9 mouse cellular contexts compared by ENCODE assay signal in the genomic region with DNA sequence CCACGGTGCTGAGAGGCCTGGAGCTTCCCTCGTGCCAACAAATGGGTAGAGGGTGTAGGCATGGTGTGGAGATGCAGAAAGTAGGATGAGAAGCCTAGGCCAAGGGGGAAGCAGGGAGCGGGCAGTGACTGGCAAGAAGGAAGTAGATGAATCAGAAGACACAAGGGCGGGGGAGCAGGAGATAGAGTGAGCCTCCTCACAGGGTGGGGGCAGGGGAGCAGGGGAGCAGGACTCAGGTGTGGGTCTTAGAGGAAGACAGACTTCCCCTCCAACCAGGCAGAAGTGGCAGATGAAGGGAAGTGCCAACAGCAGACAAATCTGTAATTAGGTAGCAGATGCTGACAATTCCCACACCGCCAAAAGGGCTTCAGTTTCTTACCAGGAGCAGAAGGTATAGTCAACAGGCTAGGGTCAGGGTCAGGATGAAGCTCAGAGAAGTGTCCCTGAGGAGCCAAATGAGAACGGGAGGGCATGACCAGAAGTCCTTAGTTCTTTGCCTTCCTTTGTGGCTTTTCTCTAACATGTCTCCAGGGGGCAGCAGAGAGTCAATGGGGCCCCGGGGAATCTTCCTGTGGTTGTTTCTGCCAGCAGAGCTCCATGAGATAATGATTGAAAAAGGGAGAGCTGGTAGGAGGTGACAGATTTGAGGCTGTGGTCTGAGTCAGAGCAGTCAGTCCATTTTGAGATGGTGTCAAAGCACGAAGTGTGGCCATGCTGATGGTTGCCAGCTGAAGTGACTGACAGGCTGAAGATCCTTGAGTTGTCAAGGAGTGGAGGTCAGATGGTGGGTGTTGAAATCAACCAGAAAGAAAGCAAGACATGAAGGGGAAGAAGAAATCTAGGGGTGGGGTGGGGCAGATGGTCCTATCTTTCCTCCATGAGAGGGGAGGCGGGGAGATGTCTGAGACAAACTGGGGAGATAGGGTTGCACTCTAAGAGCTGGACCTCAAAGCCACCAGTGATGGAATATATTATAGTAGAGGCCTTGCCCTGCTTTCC. TPM values are rescaled to one million over a fixed set of nuclear protein-coding genes. Genes with fewer than 3 reads are reported as not detected.
DNase-seq lines count a peak whose midpoint lies in the region; ATAC-seq lines count a peak whose summit lies in the region.
"Had no signal": no experiment of that assay in that cellular context is flagged by ENCODE, and none has a peak within 500 bp of the region (broad histone marks: within the 10 kb centered on the region; RNA-seq: fewer than 3 reads in every experiment).

No protein-coding gene starts in this region.

- ATAC-seq in kidney, embryonic 14.5 days (ENCODE audit: low FRiP score, low TSS enrichment), result no peak
- peak; percentile 68 for ATAC-seq in common myeloid progenitor, adult 5-6 weeks (replicated peaks; ENCODE audit: low read depth, poor library complexity, severe bottlenecking)

- no peak overlapping the region for H3K4me2 ChIP-seq in kidney, embryonic 14.5 days (replicated peaks; ENCODE audit: low read depth, low read length)
- H3K4me2 ChIP-seq: lung, embryonic 15.5 days had no signal

- no peak overlapping the region for H3K27ac ChIP-seq in kidney, embryonic 14.5 days (ENCODE audit: low read depth, low read length)
- H3K27ac ChIP-seq: lung, embryonic 15.5 days had no signal

- H3K4me3 ChIP-seq in kidney, embryonic 14.5 days (ENCODE audit: low read length), result no peak overlapping the region
- H3K4me3 ChIP-seq: lung, embryonic 15.5 days had no signal

- H3K36me3 ChIP-seq in kidney, embryonic 14.5 days (ENCODE audit: control insufficient read depth, insufficient read depth, low read length), result peaks cover 73% of the 10 kb centered on the region

- H3K9me3 ChIP-seq in kidney, embryonic 14.5 days (ENCODE audit: control insufficient read depth, low read length), result no peaks in the 10 kb centered on the region
- H3K9me3 ChIP-seq: lung, embryonic 15.5 days had no signal

- DNase-seq in kidney, adult 9 months, result peak; percentile 60
- DNase-seq in CD4-positive, CD25-positive, alpha-beta regulatory T cell, adult 2 months (ENCODE audit: low read depth, low spot score), result peak; percentile 82
- peak; percentile 75 for DNase-seq in NIH3T3 (ENCODE audit: low read depth)
- peak; percentile 60 to 69 for DNase-seq in kidney, postnatal 4 days
- peak; percentile 52 for DNase-seq in mesoderm, embryonic 11.5 days (ENCODE audit: low read depth, low spot score)
- DNase-seq in yolk sac, embryonic 10.5 days (ENCODE audit: low spot score), result no peak

- WGBS in kidney, embryonic 14.5 days, result 69% methylated on average over 9 of the region's 9 CpGs

- H3K27me3 ChIP-seq in kidney, embryonic 14.5 days (ENCODE audit: control insufficient read depth, insufficient read depth, low read length), result no peaks in the 10 kb centered on the region
- H3K27me3 ChIP-seq: lung, embryonic 15.5 days had no signal

- H3K4me1 ChIP-seq in kidney, embryonic 14.5 days (ENCODE audit: control insufficient read depth, insufficient read depth, low read length), result no peaks in the 10 kb centered on the region
- H3K4me1 ChIP-seq: lung, embryonic 15.5 days had no signal

- H3K9ac ChIP-seq in kidney, embryonic 14.5 days (ENCODE audit: low read depth, low read length), result no peak overlapping the region
- H3K9ac ChIP-seq: lung, embryonic 15.5 days had no signal

RNA-seq across cellular contexts. Expression of gene Islr2, which starts 22.1 kb away (rescaled TPM):
- polyA plus RNA-seq in kidney, embryonic 14.5 days (2014; fragmentation: Nextera tagmentation; extraction: Ambion mirVana), result 0.12 and 0.23 TPM in 2 replicates
- total RNA-seq in common myeloid progenitor, adult 5-6 weeks (2017), result not detected in 2 replicates

RNA-seq across cellular contexts. Expression of gene Islr, which starts 22.1 kb away (rescaled TPM):
- 47.4 and 48.6 TPM in 2 replicates for polyA plus RNA-seq in kidney, embryonic 14.5 days (2014; fragmentation: Nextera tagmentation; extraction: Ambion mirVana)
- total RNA-seq in common myeloid progenitor, adult 5-6 weeks (2017), result 1.4 TPM in 1 of 2 replicates, not detected in the other

RNA-seq across cellular contexts. Expression of gene Pml, which starts 23.4 kb away (rescaled TPM):
- 13.5 and 25.0 TPM in 2 replicates for polyA plus RNA-seq in kidney, embryonic 14.5 days (2014; fragmentation: Nextera tagmentation; extraction: Ambion mirVana)
- total RNA-seq in common myeloid progenitor, adult 5-6 weeks (2017), result 25.7 and 33.8 TPM in 2 replicates

RNA-seq across cellular contexts. Expression of gene Stoml1, which starts 26.8 kb away (rescaled TPM):
- 22.3 and 29.8 TPM in 2 replicates for polyA plus RNA-seq in kidney, embryonic 14.5 days (2014; fragmentation: Nextera tagmentation; extraction: Ambion mirVana)
- 3.9 and 9.0 TPM in 2 replicates for total RNA-seq in common myeloid progenitor, adult 5-6 weeks (2017)
